ENCODE assay signal across 9 mouse cellular contexts in genomic region chr15:85162693-85163663, GRCm38 (mm10). TPM values are rescaled to one million over a fixed set of nuclear protein-coding genes. Genes with fewer than 3 reads are reported as not detected.
A peak's percentile ranks its signal among the peaks of the same experiment; 100 is the strongest.
DNase-seq lines count a peak whose midpoint lies in the region; ATAC-seq lines count a peak whose summit lies in the region.
"Had no signal": no experiment of that assay in that cellular context is flagged by ENCODE, and none has a peak within 500 bp of the region (broad histone marks: within the 10 kb centered on the region; RNA-seq: fewer than 3 reads in every experiment).

No protein-coding gene starts in this region.

- H3K4me1 ChIP-seq in heart, embryonic 12.5 days (replicated peaks): peaks cover 34% of the 10 kb centered on the region

- peaks cover 26% of the 10 kb centered on the region for H3K27me3 ChIP-seq in heart, embryonic 12.5 days (replicated peaks)

- no peak overlapping the region for H3K9ac ChIP-seq in heart, embryonic 12.5 days
- H3K9ac ChIP-seq: midbrain, embryonic 12.5 days had no signal

- no peak for ATAC-seq in heart, embryonic 12.5 days (ENCODE audit: insufficient number of reproducible peaks, low FRiP score)

- H3K9me3 ChIP-seq in heart, embryonic 12.5 days (replicated peaks): no peaks in the 10 kb centered on the region
- H3K9me3 ChIP-seq: midbrain, embryonic 12.5 days had no signal

- peak; percentile 25 for DNase-seq in ovary, adult 18-20 months (ENCODE audit: low spot score)
- no peak for DNase-seq in ovary, postnatal 10 days (ENCODE audit: low spot score)
- DNase-seq in kidney, postnatal 4 days: peak; percentile 75 to 84
- peak; percentile 44 to 73 for DNase-seq in urinary bladder, postnatal 36 days (ENCODE audit: low spot score in 2 of 2)
- no peak for DNase-seq in c-Kit-positive CD71-positive TER-119-positive erythroid progenitor cells, embryonic 14.5 days (ENCODE audit: low spot score)
- no peak for DNase-seq in adrenal gland, postnatal 36 days
- no peak for DNase-seq in cerebellum, adult 18-20 months

- no peak overlapping the region for H3K4me3 ChIP-seq in heart, embryonic 12.5 days
- H3K4me3 ChIP-seq: midbrain, embryonic 12.5 days had no signal

- WGBS in heart, embryonic 12.5 days: 24% methylated on average over 21 of the region's 21 CpGs

- H3K36me3 ChIP-seq in heart, embryonic 12.5 days: no peaks in the 10 kb centered on the region
- H3K36me3 ChIP-seq: midbrain, embryonic 12.5 days had no signal

- H3K4me2 ChIP-seq in heart, embryonic 12.5 days: peak overlapping the region; percentile 2; the same call in 1 of the 2 replicates
- H3K4me2 ChIP-seq: midbrain, embryonic 12.5 days had no signal

- 0 out of 2 replicates have a peak overlapping the region, but pooled peaks have one; percentile 17 for H3K27ac ChIP-seq in heart, embryonic 12.5 days (ENCODE audit: poor library complexity, severe bottlenecking)
- H3K27ac ChIP-seq: midbrain, embryonic 12.5 days had no signal

RNA-seq across cellular contexts. Expression of gene Ribc2, which starts 31.1 kb away (rescaled TPM):
- polyA plus RNA-seq in heart, embryonic 12.5 days (2016; fragmentation: Nextera tagmentation; extraction: Ambion mirVana): 0.13 TPM in 1 of 2 replicates, not detected in the other
- total RNA-seq in adrenal gland, postnatal 36 days (2021): not detected

RNA-seq across cellular contexts. Expression of gene Smc1b, which starts 31.2 kb away (rescaled TPM):
- 0.09 and 0.13 TPM in 2 replicates for polyA plus RNA-seq in heart, embryonic 12.5 days (2016; fragmentation: Nextera tagmentation; extraction: Ambion mirVana)
- under 1 TPM in 1 of 2 experiments, not detected in 1; 0.40 TPM for total RNA-seq in adrenal gland, postnatal 36 days (2021)

RNA-seq across cellular contexts. Expression of gene Fbln1, which starts 42.8 kb away (rescaled TPM):
- 142 and 145 TPM in 2 replicates for polyA plus RNA-seq in heart, embryonic 12.5 days (2016; fragmentation: Nextera tagmentation; extraction: Ambion mirVana)
- total RNA-seq in adrenal gland, postnatal 36 days (2021): 10 to 100 TPM; 36.8 to 47.6 TPM

Comparison
In these comparisons a context has a peak if more than half of its experiments do, and no peak if none do; other contexts are left out.
1. DNase-seq: peak in ovary, adult 18-20 months (single experiment), kidney, postnatal 4 days (2 of 2) and urinary bladder, postnatal 36 days (2 of 2); none in ovary, postnatal 10 days (single experiment), c-Kit-positive CD71-positive TER-119-positive erythroid progenitor cells, embryonic 14.5 days (single experiment), adrenal gland, postnatal 36 days (0 of 2) and cerebellum, adult 18-20 months (0 of 2).